Mouse (Mus musculus) embryonic facial prominence, embryonic 11.5 days (tissue): ENCODE results near the gene Cwc25. TPM values are rescaled to one million over a fixed set of nuclear protein-coding genes. Genes with fewer than 3 reads are reported as not detected.

Experiments
- ATAC-seq: fragments of 200-750 bp; cut with Nextera tagmentation; replicated peaks from 2 replicates; pipeline ENCODE4 v1.8.0; 2017; ENCODE audit warnings: low read depth; ENCODE audit not compliant: insufficient number of reproducible peaks, low FRiP score, low TSS enrichment
- DNase-seq: peaks from one replicate; pipeline ENCODE4 v3.0.0-alpha.2; 2015; ENCODE audit warnings: low spot score
- H3K27ac ChIP-seq: fragments of 300-500 bp; sonication (generic); replicated peaks from 2 replicates; pipeline ENCODE4 v1.5.1; 2014; ENCODE audit warnings: mild to moderate bottlenecking, low read depth, low read length, control low read depth
- H3K27me3 ChIP-seq: fragments of 300-500 bp; sonication (generic); 2 replicates; pipeline ENCODE4 v1.6.1; 2014; ENCODE audit warnings: mild to moderate bottlenecking, low read length, moderate library complexity, mixed read lengths; ENCODE audit not compliant: control insufficient read depth, insufficient read depth
- H3K36me3 ChIP-seq: fragments of 300-500 bp; sonication (generic); replicated peaks from 2 replicates; pipeline ENCODE4 v1.6.1; 2014; ENCODE audit warnings: low read depth, mild to moderate bottlenecking, low read length, moderate library complexity, mixed read lengths; ENCODE audit not compliant: control insufficient read depth, insufficient read depth
- H3K4me1 ChIP-seq: fragments of 300-500 bp; sonication (generic); 2 replicates; pipeline ENCODE4 v1.6.1; 2014; ENCODE audit warnings: low read length, mixed read lengths; ENCODE audit not compliant: control insufficient read depth, insufficient read depth
- H3K4me2 ChIP-seq: fragments of 300-500 bp; sonication (generic); 2 replicates; pipeline ENCODE4 v1.6.1; 2014; ENCODE audit warnings: low read depth, mild to moderate bottlenecking, control low read depth, low read length, moderate library complexity
- H3K4me3 ChIP-seq: fragments of 300-500 bp; sonication (generic); 2 replicates; pipeline ENCODE4 v1.5.1; 2014; ENCODE audit warnings: low read depth, low read length, control low read depth
- H3K9ac ChIP-seq: fragments of 300-500 bp; sonication (generic); replicated peaks from 2 replicates; pipeline ENCODE4 v1.6.1; 2014; ENCODE audit warnings: mild to moderate bottlenecking, control low read depth, low read length
- H3K9me3 ChIP-seq: fragments of 300-500 bp; sonication (generic); replicated peaks from 2 replicates; pipeline ENCODE4 v1.6.1; 2016; ENCODE audit warnings: mild to moderate bottlenecking, low read length, inconsistent platforms, mixed read lengths; ENCODE audit not compliant: control insufficient read depth
- WGBS: fragments of 180-500 bp; shearing (Covaris S2); extraction: QIAGEN DNeasy Blood & Tissue Kit; methylation state at CpG from one replicate; pipeline ENCODE4 v1.1.7; 2014; 5-methylcytosine and 5-hydroxymethylcytosine counted together
- polyA plus RNA-seq: library from polyadenylated mRNA; unstranded; fragments of >200 nt; fragmentation: Nextera tagmentation; extraction: Ambion mirVana; gene quantifications from 2 replicates; pipeline ENCODE4 v1.2.1, GENCODE M21; 2014

Gene Cwc25
- polyA plus RNA-seq, 1 experiment from 2014 or later = 13.1 TPM

DNA sequence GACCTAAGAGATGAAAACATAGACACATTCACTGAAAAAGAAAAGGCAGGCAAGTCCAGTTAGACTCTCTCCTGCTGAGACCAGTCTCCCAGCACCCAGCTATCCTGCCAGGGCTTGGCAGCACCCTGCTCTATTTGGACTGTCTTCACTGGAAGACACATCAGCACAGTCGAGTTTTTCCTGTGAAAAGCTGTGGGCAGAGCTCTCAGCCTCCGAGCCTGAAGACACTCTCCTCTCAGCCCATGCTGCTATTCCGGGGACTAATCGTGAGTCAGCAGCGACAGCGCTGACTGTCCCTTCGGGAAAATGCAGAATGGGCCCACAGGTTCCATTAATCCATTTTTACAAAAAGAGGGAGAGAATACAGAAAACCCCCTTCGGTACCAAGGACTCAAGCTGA lies 13.1 kb downstream of the Cwc25 start:
- H3K27me3 ChIP-seq = no peaks in the 10 kb centered on the region
- no peak for ATAC-seq
- peaks cover 10% of the 10 kb centered on the region for H3K36me3 ChIP-seq
- no peak overlapping the region for H3K4me3 ChIP-seq
- 96% methylated on average over 8 of the region's 8 CpGs for WGBS
- no peaks in the 10 kb centered on the region for H3K9me3 ChIP-seq
- no peak overlapping the region for H3K27ac ChIP-seq
- DNase-seq = no peak
- H3K9ac ChIP-seq = no peak overlapping the region
- no peaks in the 10 kb centered on the region for H3K4me1 ChIP-seq
- H3K4me2 ChIP-seq = no peak overlapping the region

DNA sequence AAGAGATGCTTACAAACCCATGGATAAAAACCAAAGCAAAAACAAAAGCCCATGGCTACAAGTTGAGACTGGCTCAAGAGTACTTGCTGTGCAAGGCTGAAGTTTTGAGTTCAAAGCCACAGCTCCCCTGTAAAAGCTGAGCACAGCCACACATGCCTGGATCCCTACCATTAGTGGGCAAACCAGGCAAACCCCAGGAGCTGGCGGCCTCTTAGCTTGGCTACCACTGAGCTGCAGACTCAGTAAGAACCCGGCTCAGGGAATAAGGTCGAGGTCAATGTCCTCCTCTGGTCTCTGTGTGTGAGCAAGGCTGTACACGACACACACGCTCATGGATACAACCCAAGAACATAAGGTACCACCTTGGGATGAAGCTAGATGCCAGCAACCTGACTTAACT lies 17.9 kb downstream of the Cwc25 start:
- WGBS = 88% methylated on average over 5 of the region's 5 CpGs
- DNase-seq (no peak), ATAC-seq (no peak)
- no peak overlapping the region for H3K4me3 ChIP-seq
- H3K36me3 ChIP-seq = peaks cover 7% of the 10 kb centered on the region
- no peak overlapping the region for H3K4me2 ChIP-seq
- no peaks in the 10 kb centered on the region for H3K27me3 ChIP-seq
- H3K9ac ChIP-seq = no peak overlapping the region
- no peaks in the 10 kb centered on the region; the same call in 1 of the 2 replicates for H3K4me1 ChIP-seq
- no peaks in the 10 kb centered on the region for H3K9me3 ChIP-seq
- H3K27ac ChIP-seq = no peak overlapping the region

DNA sequence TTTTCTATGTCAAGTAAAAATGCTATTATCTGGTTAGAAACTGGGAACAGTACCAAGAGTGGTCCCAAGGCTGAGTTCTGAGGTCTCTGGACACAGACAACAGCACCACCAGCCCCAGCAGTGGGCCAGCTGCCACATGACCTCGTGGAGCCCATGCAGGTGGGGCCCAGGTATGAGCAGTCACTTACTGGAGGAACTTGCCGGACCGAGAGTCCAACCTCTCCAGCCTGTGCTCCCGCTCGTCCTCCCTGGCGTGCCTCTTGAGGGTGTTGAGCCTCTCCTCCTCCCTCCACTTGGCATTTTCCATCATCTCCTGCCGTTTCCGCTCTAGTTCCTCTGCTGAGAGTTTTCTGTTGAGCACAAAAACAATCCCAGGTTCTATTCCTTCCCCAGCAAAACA lies 18.6 kb downstream of the Cwc25 start:
- no peaks in the 10 kb centered on the region for H3K9me3 ChIP-seq
- no peak for DNase-seq

DNA sequence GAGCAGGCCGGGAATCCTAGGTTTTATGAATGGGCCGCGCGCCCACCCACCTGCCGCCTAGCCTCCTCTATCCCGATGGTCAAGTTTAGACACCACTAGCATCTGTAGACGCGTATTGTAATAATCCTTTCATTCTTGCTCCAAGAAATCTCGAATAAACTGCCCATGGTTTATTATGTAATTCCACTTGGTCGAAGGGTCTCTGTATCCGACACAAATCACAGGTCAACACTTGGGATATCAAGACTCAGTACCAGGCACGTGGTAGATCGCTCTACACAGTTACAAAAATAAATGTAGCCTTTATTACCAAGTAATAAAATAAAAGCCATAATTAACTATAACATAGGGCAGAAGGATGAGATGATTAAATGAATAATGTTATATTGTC lies 21.0 kb downstream of the Cwc25 start:
- H3K36me3 ChIP-seq = no peaks in the 10 kb centered on the region; the same call in 1 of the 2 replicates
- no peaks in the 10 kb centered on the region for H3K9me3 ChIP-seq
- no peak for ATAC-seq
- H3K4me1 ChIP-seq = no peaks in the 10 kb centered on the region; the same call in 1 of the 2 replicates
- no peak overlapping the region for H3K27ac ChIP-seq
- H3K9ac ChIP-seq = no peak overlapping the region; the same call in 1 of the 2 replicates
- no peaks in the 10 kb centered on the region for H3K27me3 ChIP-seq
- WGBS = 11% methylated on average over 13 of the region's 13 CpGs
- H3K4me3 ChIP-seq = peak overlapping the region; percentile 85
- DNase-seq = no peak
- peak overlapping the region; percentile 34 for H3K4me2 ChIP-seq

More for the DNA sequence above, 18.6 kb downstream of the Cwc25 start:
- Histone ChIP-seq H3K27me3 (no peaks in the 10 kb centered on the region), H3K27ac (no peak overlapping the region), H3K36me3 (peaks cover 6% of the 10 kb centered on the region), H3K4me3 (no peak overlapping the region), H3K9ac (no peak overlapping the region), H3K4me1 (no peaks in the 10 kb centered on the region; the same call in 1 of the 2 replicates), H3K4me2 (no peak overlapping the region)
- ATAC-seq = no peak
- 91% methylated on average over 8 of the region's 8 CpGs for WGBS

DNA sequence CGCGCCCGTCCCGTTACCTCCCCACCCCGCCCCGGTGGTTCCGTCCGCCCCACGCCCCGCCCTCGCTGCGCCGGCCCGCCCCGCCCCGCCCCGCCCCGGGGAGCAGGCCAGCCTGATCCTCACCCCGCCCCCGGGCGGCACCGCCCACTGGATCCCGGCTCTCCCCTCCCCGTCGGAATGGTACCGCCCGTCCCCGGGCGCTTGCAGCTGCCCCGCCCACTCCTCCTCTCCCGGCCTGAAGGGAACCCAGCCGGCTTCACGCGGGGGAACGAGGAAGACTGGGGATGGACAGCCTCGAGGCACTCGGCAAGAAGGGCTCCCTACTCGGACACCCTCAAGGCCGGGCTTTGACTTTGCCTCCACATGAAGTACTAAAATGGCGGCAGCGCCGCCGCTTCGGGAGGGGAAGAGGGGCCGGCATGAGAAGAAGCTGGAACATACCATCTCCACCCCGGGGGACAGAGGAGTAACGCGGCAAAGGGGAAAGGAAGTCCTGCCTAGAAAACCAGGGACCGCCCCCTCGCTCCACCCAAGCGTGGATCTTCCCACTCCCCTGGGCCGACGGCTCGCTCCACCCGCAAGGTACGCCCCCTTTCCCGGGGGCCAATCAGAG lies 21.5 kb downstream of the Cwc25 start:
- H3K27ac ChIP-seq = peak overlapping the region; percentile 80
- H3K27me3 ChIP-seq = no peaks in the 10 kb centered on the region
- DNase-seq (peak; percentile 99), ATAC-seq (peak; percentile 95)
- no peaks in the 10 kb centered on the region; the same call in 1 of the 2 replicates for H3K4me1 ChIP-seq
- H3K4me2 ChIP-seq = peak overlapping the region; percentile 69
- WGBS = under 1% methylated on average over 28 of the region's 57 CpGs
- peak overlapping the region; percentile 85 for H3K4me3 ChIP-seq
- H3K9me3 ChIP-seq = no peaks in the 10 kb centered on the region
- peak overlapping the region; percentile 86 for H3K9ac ChIP-seq
- no peaks in the 10 kb centered on the region; the same call in 1 of the 2 replicates for H3K36me3 ChIP-seq

DNA sequence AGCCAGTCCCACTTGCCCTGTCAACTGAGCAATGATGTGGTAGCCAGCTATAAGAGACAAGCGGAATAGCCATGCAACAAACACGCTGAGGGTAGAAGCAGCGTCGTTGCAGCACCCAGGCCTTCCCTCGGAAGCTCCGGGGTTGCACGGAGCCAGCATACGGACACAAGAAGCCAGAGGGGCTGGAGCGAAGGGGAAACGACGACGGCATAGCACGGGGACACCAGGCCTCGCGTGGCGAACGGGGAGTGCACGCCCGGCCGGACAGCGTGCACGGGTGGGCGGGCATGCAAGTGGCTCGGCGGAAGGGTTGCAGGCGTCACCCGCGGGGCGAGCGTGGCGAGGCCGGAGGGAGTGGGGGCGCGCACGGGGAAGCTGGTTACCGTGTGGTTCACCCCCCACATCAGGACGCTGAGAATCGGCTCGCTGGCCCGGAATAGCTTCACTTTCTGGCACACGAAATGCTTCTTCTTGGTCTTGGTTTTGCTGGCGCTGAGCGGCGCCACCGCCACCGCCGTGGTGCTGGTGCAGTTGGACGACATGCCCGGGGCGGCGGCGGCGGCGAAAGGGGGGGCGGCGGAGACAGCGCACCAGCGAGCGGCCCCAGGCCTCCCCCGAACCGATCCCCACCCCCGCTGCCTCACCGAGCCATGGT lies 22.2 kb downstream of the Cwc25 start, which contains the start of gene Pip4k2b:
Pip4k2b (minus strand) TSS at position 642 of the 655 bp plus-strand sequence.
- DNase-seq = peak; percentile 51
- no peaks in the 10 kb centered on the region; the same call in 1 of the 2 replicates for H3K4me1 ChIP-seq
- peak within 1 kb of the TSS; percentile 86 for H3K9ac ChIP-seq
- no peaks in the 10 kb centered on the region; the same call in 1 of the 2 replicates for H3K36me3 ChIP-seq
- ATAC-seq = peak; percentile 76
- under 1% methylated on average over 61 of the region's 63 CpGs for WGBS
- H3K27ac ChIP-seq = peak within 1 kb of the TSS; percentile 80
- H3K9me3 ChIP-seq = no peaks in the 10 kb centered on the region
- H3K4me2 ChIP-seq = peak within 1 kb of the TSS; percentile 69
- no peaks in the 10 kb centered on the region for H3K27me3 ChIP-seq
- peak within 1 kb of the TSS; percentile 85 for H3K4me3 ChIP-seq

DNA sequence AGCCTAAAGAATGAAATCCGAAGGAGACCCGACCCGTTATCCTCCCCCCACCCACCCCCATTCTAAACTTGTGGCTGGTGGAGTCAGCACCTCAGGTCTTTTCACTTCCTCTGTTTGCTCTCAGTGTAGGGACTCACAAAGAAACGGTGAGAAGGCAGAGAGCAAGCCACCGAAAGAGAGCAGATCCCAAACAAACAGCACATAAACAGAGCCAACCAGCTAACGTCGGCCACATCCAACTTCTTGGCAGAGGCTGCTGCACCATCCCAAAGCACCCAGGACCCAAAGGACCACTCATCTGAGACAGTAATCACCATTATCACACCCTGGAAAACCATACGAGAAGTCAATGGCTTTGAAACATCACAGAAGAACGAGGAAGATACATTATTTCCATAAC lies 22.9 kb downstream of the Cwc25 start:
- Histone ChIP-seq H3K9me3 (no peaks in the 10 kb centered on the region; the same call in 1 of the 2 replicates), H3K4me3 (peak overlapping the region; percentile 85), H3K27me3 (no peaks in the 10 kb centered on the region), H3K4me2 (peak overlapping the region; percentile 69), H3K36me3 (no peaks in the 10 kb centered on the region; the same call in 1 of the 2 replicates), H3K9ac (peak overlapping the region; percentile 84), H3K27ac (no peak overlapping the region), H3K4me1 (no peaks in the 10 kb centered on the region; the same call in 1 of the 2 replicates)
- no peak for DNase-seq
- ATAC-seq = no peak
- 46% methylated on average over 9 of the region's 9 CpGs for WGBS

DNA sequence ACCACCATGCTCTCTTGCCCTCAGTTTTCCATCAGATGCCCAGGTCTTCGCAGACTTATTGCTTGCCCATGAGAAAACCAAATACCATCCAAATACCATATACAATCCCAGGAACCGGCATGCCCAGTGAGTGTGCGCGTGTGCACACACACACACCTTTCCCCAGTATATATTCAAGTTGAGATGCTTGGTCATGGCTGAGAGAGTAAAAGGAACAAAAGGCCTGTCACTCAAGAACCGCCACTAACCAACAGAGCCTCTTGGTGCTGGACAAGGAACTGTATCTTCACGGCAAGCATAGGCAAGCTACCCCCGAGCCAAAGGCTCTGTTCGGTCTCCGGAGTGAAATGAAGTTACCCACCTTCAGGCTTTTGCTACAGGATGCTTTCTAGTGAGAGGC lies 23.8 kb downstream of the Cwc25 start:
- Histone ChIP-seq H3K4me1 (peaks cover 2% of the 10 kb centered on the region), H3K27ac (no peak overlapping the region), H3K9me3 (no peaks in the 10 kb centered on the region; the same call in 1 of the 2 replicates), H3K27me3 (no peaks in the 10 kb centered on the region), H3K4me3 (no peak overlapping the region), H3K4me2 (peak overlapping the region; percentile 69), H3K36me3 (no peaks in the 10 kb centered on the region; the same call in 1 of the 2 replicates), H3K9ac (no peak overlapping the region; the same call in 1 of the 2 replicates)
- DNase-seq (no peak), ATAC-seq (no peak)
- WGBS = 76% methylated on average over 9 of the region's 9 CpGs
